Mouse (Mus musculus) stomach, postnatal 0 days (tissue): Measurements from ENCODE around the gene Nup98.

ENCODE experiments used
- CTCF ChIP-seq: IDR thresholded peaks from 2 replicates; pipeline ENCODE4 v1.5.1; 2016; ENCODE audit warnings: antibody characterized with exemption, low read depth, mild to moderate bottlenecking, moderate library complexity
- EP300 ChIP-seq: optimal IDR thresholded peaks from 2 replicates; pipeline ENCODE3; 2016; ENCODE audit warnings: antibody characterized with exemption

DNA sequence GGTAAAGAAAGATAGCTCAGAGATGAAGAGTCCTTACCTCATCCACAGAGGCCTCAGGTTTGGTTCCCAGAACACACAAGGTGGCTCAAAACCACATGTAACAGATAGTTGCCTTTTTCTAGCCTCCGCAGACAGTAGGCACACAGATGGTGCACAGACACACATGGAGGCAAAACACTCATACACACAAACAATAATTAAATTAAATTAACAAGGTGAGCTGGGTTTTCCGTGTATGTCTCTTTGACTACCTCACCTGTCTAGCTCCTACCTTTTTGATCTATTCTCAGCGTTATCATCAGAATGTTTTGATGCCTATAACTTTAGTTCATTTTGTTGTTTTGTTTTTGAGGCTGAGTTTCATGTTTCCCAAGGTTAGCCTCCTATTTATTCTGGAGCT lies 46.0 kb upstream of the Nup98 start, which contains the start of gene Rhog:
- TF ChIP-seq CTCF = no peak
- TF ChIP-seq EP300 = no peak
